Mouse (Mus musculus) C2C12 (cell line): ENCODE measurements around the gene Cul4a. TPM values are rescaled to one million over a fixed set of nuclear protein-coding genes. Genes with fewer than 3 reads are reported as not detected.
A peak's percentile ranks its signal among the peaks of the same experiment; 100 is the strongest.

ENCODE experiments used
- H3K27me3 ChIP-seq: one replicate; pipeline ENCODE4 v1.6.1; 2011; ENCODE audit not compliant: control insufficient read depth, insufficient read depth, insufficient read length
- H3K36me3 ChIP-seq: one replicate; pipeline ENCODE4 v1.6.1; 2011; ENCODE audit not compliant: control insufficient read depth, insufficient read depth
- H3K4me3 ChIP-seq: one replicate; pipeline ENCODE4 v1.5.1; 2011; ENCODE audit warnings: mild to moderate bottlenecking, control low read depth; ENCODE audit not compliant: poor library complexity, insufficient read depth, severe bottlenecking
- H3K79me2 ChIP-seq: one replicate; pipeline ENCODE4 v1.6.1; 2011; ENCODE audit not compliant: control insufficient read depth, insufficient read depth
- H3K79me3 ChIP-seq: one replicate; pipeline ENCODE4 v1.6.1; 2011; ENCODE audit warnings: low read depth, control low read depth
- H3ac ChIP-seq: one replicate; pipeline ENCODE3; 2011; ENCODE audit warnings: low read depth; ENCODE audit not compliant: control insufficient read depth, insufficient read length
- CEBPB ChIP-seq: IDR thresholded peaks from one replicate; pipeline ENCODE4 v1.6.1; 2011; ENCODE audit warnings: low read depth, mild to moderate bottlenecking, control low read depth, moderate library complexity
- CTCF ChIP-seq: IDR thresholded peaks from one replicate; pipeline ENCODE4 v1.5.1; 2011; ENCODE audit not compliant: control insufficient read depth, insufficient read depth, insufficient read length
- FOSL1 ChIP-seq: IDR thresholded peaks from one replicate; pipeline ENCODE4 v1.8.0; 2011; ENCODE audit warnings: mild to moderate bottlenecking, low read length; ENCODE audit not compliant: poor library complexity, insufficient read depth, severe bottlenecking
- MAX ChIP-seq: IDR thresholded peaks from one replicate; pipeline ENCODE4 v1.6.1; 2011; ENCODE audit warnings: mild to moderate bottlenecking, control low read depth
- MYOD1 ChIP-seq: IDR thresholded peaks from one replicate; pipeline ENCODE4 v1.6.1; 2011; ENCODE audit warnings: low read depth; ENCODE audit not compliant: control insufficient read depth, insufficient read length
- MYOG ChIP-seq: IDR thresholded peaks from one replicate; pipeline ENCODE4 v1.6.1; 2011; ENCODE audit not compliant: control insufficient read depth, insufficient read length; ENCODE audit errors: extremely low read depth
- USF1 ChIP-seq: IDR thresholded peaks from one replicate; pipeline ENCODE4 v1.6.1; 2011; ENCODE audit warnings: low read depth, mild to moderate bottlenecking, control low read depth, moderate library complexity
- polyA plus RNA-seq: library from polyadenylated mRNA; unstranded; fragments of >200 nt; fragmentation: generic; extraction: Trizol; gene quantifications from one replicate; pipeline ENCODE4 v1.2.1, GENCODE M21; 2012; ENCODE audit warnings: missing spikeins

Gene Cul4a
- polyA plus RNA-seq, 1 experiment, result 37.3 TPM

GRCm38 (mm10) chr8:13156327-13157097 is 51.1 kb downstream of the Cul4a start:
- peaks cover 24% of the 10 kb centered on the region for H3K79me3 ChIP-seq
- H3K27me3 ChIP-seq, result no peaks in the 10 kb centered on the region
- H3K4me3 ChIP-seq, result no peak overlapping the region
- no peak overlapping the region for H3ac ChIP-seq
- H3K79me2 ChIP-seq, result peaks cover 24% of the 10 kb centered on the region
- peaks cover 7% of the 10 kb centered on the region for H3K36me3 ChIP-seq
- no peak for TF ChIP-seq MYOG
- TF ChIP-seq MYOD1, result no peak
- no peak for TF ChIP-seq CTCF
- TF ChIP-seq USF1, result no peak
- TF ChIP-seq FOSL1, result no peak
- no peak for TF ChIP-seq CEBPB
- no peak for TF ChIP-seq MAX

- no peaks in the 10 kb centered on the region for H3K27me3 ChIP-seq
- H3K36me3 ChIP-seq, result peaks cover 7% of the 10 kb centered on the region
- peaks cover 48% of the 10 kb centered on the region for H3K79me2 ChIP-seq
- peak within 1 kb of the TSS; percentile 95 for H3ac ChIP-seq
- peaks cover 47% of the 10 kb centered on the region for H3K79me3 ChIP-seq
- H3K4me3 ChIP-seq, result peak within 1 kb of the TSS; percentile 91
- TF ChIP-seq MAX, result peak; percentile 85
- TF ChIP-seq FOSL1, result no peak
- no peak for TF ChIP-seq CTCF
- TF ChIP-seq USF1, result peak; percentile 98
- TF ChIP-seq CEBPB, result no peak
Observed at GRCm38 (mm10) chr8:13158718-13159376, 53.4 kb downstream of the Cul4a start, which contains the start of gene Lamp1. Lamp1 (plus strand) TSS chr8:13159161.

- peak overlapping the region; percentile 95 for H3ac ChIP-seq
- no peak for TF ChIP-seq MYOG
- no peak for TF ChIP-seq FOSL1
- TF ChIP-seq MAX, result no peak
- no peak for TF ChIP-seq USF1
- TF ChIP-seq CTCF, result no peak
- no peak for TF ChIP-seq MYOD1
- TF ChIP-seq CEBPB, result no peak
- peaks cover 53% of the 10 kb centered on the region for H3K79me3 ChIP-seq
- no peaks in the 10 kb centered on the region for H3K27me3 ChIP-seq
- peak overlapping the region; percentile 91 for H3K4me3 ChIP-seq
- peaks cover 7% of the 10 kb centered on the region for H3K36me3 ChIP-seq
- H3K79me2 ChIP-seq, result peaks cover 53% of the 10 kb centered on the region
Observed at GRCm38 (mm10) chr8:13159377-13159881, 54.0 kb downstream of the Cul4a start.

- peaks cover 17% of the 10 kb centered on the region for H3K36me3 ChIP-seq
- peaks cover 66% of the 10 kb centered on the region for H3K79me2 ChIP-seq
- H3K79me3 ChIP-seq, result peaks cover 65% of the 10 kb centered on the region
- TF ChIP-seq CTCF (no peak), CEBPB (no peak), MYOD1 (no peak), USF1 (no peak), FOSL1 (no peak), MYOG (no peak), MAX (no peak)
- no peaks in the 10 kb centered on the region for H3K27me3 ChIP-seq
- H3K4me3 ChIP-seq, result peak overlapping the region; percentile 91
- peak overlapping the region; percentile 7 for H3ac ChIP-seq
Observed at GRCm38 (mm10) chr8:13160691-13161090, 55.3 kb downstream of the Cul4a start.

- no peak overlapping the region for H3K4me3 ChIP-seq
- TF ChIP-seq USF1 (no peak), MYOD1 (no peak), MAX (no peak), MYOG (no peak), CTCF (no peak), CEBPB (no peak), FOSL1 (no peak)
- H3K36me3 ChIP-seq, result peaks cover 31% of the 10 kb centered on the region
Observed at GRCm38 (mm10) chr8:13162098-13162497, 56.7 kb downstream of the Cul4a start.

More at GRCm38 (mm10) chr8:13162098-13162497, 56.7 kb downstream of the Cul4a start:
- Histone ChIP-seq H3K79me3 (peaks cover 74% of the 10 kb centered on the region), H3K79me2 (peaks cover 80% of the 10 kb centered on the region), H3K27me3 (no peaks in the 10 kb centered on the region), H3ac (no peak overlapping the region)
